Mouse (Mus musculus) lung, postnatal 10 days (tissue): ENCODE measurements around the gene Mad1l1.

Experiments
- DNase-seq: peaks from one replicate; pipeline ENCODE4 v3.0.0; 2021

Mad1l1 gene

DNA sequence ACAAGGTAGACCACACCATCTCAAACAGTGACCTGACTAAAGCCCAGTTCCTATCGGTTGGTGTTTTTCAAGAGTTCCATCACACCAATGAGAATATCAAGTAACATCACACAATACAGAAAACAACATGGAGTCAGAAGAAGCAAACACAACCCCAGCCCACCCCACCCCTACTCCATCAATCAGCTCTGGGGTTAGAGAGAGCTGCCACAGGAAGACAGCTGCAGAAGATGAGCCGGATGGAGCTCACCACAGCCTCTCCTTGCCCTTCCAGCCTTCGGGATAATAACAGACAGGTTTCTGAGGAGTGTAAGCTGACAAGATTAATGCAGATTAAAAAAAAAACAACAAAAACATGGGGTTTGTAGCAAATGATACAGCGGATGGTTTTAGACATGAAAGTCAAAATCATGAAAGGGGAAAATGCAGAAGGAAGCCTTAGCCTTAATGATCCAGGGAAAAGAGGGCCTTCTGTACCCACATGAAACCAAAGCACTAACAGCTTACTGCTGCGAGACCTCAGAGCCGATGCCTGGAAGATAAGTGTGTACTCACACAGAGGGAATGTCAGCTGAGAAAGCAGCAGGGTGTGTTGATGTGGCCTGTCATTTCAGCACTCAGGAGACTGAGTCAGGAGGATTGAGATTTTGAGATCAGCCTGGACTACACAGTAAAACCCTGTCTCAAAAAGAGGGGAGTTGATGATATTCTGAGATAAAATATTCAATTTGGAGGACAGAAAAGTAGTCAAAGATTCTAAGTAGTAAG, 110.8 kb downstream of the Mad1l1 start:
- no peak for DNase-seq

DNA sequence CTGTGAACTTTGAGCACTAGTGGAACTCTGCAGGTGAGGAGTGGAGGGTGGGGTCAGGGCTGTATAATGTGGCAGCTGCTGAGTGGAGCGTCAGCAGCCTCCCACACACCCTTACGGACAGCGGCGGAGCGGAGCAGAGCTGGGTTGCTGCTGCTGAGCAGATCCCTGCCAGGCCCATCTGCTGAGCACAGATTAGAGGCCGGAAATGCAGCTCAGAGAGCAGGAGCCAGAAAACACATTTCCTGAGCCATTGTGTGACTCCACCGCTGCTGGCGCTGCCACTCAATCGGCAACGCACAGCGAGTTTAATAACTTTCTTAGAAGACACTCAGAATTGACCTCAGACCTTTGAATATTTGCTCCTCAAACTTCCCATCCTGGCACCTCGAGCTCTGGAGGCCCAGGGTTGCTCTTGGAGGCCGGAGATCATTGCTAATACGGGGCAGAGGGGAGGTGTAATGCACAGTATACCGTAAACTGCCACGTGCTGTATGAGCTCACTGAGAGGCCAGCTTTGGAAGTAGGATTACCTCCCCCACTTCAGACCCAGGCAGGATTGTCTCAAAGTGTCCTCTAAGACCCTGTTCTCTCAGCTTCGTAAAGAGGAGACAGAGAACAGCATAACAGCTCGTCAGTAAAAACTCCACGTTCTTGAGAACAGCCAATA, 112.5 kb downstream of the Mad1l1 start:
- DNase-seq = peak; percentile 80

DNA sequence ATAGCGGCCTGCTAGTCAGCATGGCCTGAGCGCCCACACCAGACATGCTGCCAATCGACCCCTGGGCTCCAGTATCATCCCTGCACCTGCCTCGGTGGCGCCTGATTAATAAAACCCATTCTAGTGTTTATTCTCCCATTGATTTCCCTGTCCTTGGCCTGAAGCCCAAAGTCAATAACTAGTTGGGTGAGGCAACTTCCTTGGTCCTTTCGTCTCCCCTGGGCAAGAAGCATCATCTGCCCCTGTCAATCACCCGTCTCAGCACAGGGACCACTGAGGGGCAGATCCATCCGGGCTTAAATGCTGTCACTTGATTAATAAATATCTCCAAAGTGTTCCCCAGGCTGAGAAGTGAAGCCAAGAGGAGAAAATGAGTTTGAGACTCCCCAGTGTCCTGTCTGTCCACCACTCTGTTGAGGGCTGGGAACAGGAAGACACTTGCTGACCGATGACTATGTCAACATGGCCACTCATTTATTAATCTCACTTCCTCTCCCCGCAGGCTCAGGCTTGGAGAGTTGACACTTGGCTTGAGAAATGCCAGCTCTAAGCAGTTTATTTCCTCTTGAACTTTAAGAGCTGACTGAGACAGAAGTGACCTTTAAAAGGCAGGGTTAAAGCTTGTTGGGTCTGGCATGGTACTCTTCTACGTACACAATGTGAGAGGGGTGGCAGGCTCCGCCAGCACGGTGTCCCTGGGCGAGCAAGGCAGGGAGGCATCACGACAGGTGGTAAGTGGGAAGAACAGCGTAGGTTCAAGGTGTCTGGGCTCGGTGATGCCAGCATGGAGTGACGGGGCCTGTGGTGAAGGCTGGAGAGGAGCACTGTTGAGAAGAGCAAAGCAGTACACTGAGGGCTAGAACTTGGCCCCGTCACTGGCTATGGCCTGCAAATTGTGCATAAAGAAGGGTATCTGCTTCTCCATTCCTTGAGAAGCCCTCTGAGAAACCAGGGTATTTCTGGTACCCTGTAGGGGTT, 114.3 kb downstream of the Mad1l1 start:
- DNase-seq = peak; percentile 56

DNA sequence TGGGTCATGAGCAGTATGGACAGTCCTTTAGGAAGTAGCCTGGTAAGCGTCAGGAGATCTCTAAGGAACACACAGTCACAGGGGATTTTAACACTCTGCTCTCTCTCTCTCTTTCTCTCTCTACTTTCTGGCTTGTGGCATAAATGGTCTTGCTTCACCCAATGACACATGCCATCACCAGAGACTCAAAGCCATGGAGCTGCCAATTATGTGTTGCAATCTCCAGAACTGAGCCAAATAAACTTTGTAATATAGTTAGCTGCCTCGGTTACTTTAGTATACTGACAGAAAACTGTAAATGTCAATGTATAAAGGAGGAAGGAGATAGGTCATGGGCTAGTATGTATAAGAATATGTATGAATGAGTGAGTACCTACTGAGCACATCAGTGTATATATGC, 115.4 kb downstream of the Mad1l1 start:
- no peak for DNase-seq

DNA sequence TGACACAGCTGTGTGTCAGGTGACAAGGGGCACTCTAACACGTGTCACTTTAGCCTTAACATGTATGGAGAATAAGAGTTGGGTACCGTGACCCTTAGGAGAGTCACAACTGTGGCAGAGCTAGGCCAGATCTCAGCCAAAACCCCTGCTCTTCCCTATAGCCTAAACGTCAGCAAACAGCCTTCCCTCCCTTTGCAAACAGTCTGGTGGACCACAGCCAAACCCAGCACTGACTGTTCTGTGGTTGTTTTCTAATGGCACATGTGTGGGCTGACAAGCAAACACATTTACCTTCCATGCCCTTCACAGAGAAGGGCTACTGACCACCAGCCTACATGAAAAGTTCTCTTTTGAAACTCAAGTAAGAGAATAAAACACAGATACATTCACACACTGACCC, 116.9 kb downstream of the Mad1l1 start:
- no peak for DNase-seq

DNA sequence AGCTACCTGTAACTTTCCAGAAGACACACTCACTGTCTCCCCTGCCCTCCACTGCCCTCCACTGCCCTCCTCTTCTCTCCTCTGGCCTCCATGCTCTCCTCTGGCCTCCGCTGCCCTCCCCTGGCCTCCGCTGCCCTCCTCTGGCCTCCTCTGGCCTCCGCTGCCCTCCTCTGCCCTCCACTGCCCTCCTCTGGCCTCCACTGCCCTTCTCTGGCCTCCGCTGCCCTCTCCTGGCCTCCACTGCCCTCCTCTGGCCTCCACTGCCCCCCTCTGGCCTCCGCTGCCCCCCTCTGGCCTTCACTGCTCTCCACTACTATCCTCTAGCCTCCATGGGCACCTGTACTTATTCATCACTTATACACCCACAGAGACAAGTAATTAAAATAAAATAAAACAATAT, 117.3 kb downstream of the Mad1l1 start:
- no peak for DNase-seq

DNA sequence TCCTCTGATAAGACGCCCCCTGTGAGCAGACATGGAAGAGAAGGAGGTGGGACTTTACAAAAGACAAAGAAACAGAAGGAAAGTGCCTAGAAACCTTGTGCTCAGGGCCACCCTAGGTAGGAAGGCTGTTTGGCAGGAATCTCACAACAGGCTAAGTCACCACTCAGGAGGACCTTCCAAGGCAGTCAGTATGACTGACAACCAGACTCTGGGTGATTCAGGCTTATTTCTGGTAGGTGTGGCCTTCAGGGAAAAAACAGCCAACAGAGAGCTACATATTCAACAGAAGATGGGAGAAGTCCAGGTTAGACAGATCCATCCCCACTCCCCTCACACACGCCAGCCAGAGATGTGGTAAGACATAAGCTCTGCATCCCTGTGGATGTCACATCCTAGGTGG, 118.9 kb downstream of the Mad1l1 start:
- no peak for DNase-seq

DNA sequence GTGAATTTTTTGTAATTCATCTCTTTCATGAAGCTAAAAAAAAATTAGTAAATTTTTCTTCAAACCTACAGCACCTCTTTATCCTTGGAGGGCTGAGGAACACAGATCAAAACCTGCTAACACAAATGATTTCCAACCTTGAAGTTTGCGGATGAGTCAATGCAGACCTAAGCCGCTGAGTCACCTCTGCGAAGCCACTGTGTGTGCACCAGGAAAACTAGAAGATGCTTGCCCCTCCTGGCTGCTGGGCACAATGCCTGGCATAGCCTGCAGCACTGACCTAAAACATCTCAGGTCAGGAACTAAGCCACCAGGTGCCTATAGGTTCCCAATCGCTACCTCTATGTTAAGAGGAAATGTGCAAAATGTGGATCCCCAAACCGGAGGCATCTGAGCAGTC, 119.8 kb downstream of the Mad1l1 start:
- DNase-seq = no peak

DNA sequence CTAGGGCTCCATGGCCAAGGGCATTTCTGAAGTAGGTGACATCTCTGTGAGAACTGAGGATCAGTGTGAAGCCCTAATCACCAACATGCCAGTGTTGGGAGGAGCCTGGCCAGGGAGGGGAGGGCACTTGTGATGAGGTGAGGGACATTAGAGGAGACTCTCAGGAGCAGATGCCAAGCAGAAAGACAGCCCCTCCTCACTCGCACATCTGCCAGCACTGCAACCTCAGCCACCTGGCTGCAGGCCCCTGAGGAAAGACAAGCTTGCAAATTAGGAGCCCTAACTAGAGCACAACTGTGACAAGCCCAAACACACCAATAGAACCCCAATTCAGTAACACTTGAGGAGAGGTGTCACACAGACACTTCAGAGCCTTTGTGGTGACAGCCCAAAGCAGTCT, 120.2 kb downstream of the Mad1l1 start:
- no peak for DNase-seq

DNA sequence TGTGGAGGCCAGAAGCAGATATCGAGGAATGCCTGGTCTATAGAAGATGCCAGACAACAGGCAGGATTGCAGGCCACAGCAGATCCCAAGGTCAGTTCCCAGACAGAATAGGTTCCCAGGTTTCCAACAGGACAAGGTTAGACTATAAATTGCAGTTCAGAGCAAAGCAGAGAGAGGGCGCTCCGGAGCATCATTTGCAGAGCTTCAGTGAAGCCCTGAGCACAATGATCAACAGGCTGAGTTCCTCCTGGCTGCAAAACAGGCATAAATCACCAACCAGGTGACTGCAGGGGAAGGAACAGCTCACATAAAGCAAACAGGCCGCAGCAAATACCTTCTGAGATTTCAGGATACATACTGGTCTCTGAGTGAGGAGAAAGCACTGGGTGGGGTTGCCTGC, 123.6 kb downstream of the Mad1l1 start:
- DNase-seq = peak; percentile 83

DNA sequence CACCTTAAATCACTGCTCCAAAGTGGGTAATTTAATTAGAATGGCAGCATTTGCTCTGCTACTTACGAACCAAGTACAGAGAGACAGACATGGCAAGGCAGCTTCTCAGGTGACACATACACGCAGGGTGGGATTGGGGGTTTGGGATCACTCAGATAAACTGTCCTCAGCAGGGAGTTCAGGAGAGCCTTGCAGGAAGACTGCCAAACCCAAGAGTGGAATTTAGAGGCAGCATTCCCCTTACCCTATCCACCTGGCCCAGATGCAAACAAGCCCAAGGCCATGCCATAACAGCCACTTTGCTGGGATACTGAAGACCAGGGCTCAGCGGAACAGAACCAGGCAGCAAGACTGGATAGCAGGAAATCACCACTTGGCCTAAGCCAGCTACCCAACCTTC, 124.9 kb downstream of the Mad1l1 start:
- no peak for DNase-seq

DNA sequence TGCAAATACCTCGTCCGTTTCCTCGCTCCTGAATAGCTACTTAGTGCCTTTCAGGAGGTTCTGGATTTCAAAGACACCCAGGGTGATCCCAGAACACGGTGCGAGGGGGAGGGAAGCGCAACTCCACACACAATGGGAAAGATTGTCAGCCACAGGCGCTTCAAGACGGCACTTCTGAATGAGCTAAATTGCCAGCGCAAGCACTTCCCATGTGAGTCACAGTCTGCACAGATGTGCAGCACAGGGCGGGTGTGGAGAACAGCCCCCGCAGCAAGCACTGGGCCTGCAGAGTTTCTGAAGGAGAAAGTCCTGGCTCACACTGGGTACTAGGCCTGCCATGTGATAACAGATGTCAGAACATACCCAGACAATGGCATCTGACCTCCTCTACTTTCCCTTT, 127.2 kb downstream of the Mad1l1 start:
- DNase-seq = no peak

DNA sequence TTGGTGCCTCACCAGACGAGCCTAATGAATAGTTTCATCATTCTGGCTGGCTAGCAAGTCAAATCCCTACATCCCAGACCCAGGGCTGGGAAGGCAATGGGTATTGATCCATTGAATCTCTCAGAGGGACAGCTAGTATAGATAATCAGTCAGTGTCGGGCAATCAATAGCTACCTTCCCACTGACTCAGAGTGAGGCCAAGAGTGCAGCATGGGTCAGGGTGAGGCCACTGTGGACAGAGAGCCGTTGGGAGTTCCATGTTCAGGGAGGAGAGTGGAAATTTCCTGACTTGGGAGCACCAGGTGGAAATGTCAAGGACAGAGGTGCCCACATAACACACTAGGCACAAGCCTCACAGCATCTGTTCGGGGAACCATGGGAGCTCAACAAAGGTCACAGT, 129.8 kb downstream of the Mad1l1 start:
- DNase-seq = no peak

DNA sequence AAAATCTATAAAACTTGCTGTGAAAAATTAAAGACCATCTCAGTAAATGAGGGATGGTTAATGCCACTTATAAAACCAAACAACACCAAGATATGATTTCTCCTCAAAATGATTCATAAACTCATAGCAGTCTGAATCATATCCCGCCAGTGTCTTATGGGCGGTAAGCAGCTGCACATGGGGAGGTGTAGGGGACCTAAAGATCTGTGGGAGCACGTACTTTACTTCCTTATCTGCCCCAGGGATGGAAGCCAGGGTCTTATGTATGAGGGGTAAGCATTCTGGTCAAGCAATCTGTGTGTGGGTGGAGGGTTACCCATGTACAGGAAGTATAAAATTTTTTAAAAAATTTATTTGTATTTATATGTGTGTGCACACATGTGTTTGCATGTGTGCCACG, 135.0 kb downstream of the Mad1l1 start:
- DNase-seq = no peak

DNA sequence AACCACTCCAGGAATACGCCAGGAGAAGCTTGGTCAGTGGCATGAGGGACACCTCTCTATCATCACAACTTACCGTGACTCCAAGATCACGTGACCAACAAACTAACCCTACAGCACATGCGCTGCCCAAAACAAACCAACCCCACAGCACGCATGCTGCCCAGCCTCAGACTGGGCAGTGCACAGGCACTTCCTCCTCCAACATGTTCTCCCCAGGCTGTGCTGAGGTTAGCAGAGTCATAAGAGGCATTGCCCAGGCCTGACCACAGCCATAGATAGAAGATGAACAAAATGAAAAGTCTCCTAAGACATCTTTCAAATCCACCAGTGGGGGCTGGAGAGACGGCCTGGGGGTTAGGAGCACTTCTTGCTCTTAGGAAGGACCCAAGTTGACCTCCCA, 135.6 kb downstream of the Mad1l1 start:
- DNase-seq = no peak

DNA sequence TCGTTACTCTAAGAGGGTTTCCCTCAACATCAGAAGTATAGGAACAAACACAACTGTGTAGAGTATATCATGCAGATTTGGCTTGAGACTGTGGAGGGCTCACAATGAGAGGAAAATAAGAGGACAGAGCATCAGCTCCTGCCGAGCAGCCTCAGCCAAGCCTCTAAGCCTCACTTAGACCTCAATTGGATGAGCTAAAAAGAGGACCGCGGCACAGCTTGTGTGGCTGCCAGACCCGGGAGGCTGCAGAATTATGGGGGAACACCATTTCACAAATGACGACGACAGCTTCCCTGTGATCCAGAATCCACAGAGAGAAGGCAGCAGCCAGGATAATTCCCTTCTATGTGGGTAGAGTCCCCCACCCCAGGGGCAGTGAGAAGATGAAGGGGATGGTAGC, 138.0 kb downstream of the Mad1l1 start:
- DNase-seq = no peak

DNA sequence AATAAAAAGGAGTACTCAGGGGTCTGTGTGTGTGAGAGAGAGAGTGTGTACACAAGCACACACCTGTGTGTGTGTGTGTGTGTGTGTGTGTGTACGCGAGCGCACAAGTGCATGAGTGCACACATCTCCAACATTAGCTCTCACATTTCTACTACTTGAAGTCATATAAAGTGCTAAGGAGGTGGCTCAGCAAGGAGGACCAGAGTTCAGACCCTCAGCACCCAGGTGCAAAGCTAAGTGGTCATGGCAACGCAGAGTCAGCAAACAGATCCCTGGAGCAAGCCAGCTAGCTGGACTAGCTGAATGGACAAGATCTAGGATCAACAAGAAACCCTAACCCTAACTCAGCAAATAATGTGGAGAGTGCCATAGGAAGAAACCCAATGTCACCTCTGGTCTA, 139.0 kb downstream of the Mad1l1 start:
- no peak for DNase-seq

DNA sequence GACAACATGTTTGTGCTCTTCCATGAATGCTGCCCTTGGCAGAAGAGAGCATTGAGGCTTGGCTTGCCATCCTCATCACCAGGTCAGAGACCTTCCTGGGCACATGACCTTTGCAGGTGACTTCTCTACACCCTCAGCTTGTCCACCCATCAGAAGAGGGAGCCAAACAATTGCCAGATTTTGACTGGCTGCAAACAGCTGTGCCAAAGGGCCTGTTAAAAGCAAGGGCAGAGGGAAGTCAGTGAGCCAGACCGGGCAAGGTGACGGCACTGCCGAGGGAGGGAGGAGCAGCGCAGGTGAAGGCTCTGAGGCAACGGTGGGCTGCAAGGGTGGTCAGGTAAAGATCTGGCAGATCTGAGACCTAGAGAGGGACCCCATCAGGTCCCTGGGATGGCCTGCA, 141.3 kb downstream of the Mad1l1 start:
- DNase-seq = no peak

DNA sequence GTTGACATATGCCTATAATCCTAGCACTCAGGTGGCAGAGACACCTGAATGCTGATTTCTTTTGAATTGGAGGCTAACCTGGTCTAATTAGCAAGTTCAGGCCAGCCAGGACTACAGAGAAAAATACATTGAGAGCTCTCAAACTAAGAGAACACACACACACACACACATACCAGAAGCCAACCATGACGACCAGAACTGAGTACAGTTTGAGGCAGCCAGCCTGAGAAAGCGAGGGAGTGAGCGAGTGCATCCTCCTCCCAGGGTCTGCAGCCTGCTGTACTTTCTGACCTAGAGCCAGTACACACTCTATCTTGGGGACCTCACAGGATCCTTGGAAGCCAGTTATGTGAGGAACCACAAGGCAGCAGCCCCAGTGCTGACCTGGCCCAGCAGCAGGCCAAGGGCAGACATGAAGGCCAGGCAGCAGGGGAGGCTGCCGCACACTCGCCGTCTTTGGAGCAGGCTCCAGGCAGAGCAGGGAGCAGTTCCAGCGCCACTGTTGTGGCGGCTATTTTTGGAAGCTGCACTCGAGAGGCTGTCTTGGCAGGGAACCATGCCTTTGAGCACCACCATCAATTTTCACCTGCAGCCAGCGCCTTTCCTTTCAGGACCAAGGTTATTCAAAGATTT, 143.2 kb downstream of the Mad1l1 start:
- peak; percentile 19 for DNase-seq

DNA sequence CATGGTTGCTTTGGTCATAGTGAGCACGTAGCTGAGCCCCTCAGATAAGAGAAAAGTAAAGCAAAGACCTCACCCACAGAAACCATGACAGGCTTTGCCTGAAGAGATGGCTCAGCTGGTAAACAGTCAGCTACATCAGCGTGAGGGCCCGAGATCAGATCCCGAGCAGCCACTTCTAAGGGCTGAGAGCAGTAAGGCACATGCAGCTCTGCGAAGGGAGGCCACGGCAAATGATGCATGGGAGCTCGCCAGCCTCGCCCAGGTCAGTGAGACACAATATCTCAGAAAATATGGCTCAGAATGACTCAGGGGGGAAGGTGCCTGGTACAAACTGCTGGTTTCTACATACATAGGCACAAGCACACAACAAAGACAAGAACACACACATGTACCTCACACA, 143.8 kb downstream of the Mad1l1 start:
- no peak for DNase-seq

DNA sequence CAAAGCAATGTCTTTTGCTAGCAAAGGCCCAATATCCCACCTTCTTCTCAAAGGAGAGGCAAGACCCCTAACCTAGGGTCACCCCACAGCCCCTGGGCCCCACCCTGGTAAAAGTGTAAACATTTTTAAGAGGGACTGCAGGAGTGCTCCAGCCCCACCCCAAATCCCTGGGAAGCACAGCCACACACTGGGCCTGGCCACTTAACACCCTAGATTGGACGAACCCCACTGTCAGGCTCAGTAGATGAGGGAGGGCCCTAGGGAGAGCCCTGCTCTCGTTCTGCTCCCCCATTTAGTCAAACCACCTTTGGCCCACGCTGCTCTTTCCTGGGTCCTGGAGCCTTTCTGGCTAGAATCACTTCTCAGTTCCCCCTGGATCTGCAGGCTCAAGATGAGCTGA, 145.0 kb downstream of the Mad1l1 start:
- DNase-seq = no peak

DNA sequence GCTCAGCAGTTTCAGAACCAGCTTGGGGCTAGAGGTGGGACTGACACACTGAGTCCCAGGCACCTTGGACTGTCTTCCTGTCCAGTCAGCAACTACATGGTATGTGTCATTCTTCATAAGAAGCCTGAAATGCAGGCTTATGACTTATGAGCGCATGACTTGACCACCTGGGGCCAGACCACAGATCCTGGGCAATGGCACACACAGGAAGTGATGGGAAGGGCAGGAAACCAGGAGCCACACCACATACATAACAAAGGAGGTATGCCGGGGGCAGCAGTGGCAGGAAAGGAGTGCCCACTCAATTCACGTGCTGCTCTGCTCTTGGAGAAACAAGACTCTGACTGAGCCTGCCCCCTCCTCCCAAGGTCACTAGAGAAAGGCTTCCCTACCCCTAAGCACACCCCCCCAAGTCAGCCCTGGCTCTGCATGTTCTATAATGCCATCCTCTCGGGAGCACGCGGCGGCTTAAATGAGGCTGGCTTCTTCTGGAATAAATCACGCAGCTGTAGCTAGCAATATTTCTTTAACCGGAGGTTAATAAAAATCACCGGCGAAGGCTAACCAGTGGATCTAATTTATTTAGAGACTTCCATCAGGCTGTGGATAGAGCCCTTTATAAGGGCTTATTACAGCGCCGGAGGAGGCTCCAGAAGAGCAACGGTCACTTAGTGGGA, 146.4 kb downstream of the Mad1l1 start:
- DNase-seq = no peak

DNA sequence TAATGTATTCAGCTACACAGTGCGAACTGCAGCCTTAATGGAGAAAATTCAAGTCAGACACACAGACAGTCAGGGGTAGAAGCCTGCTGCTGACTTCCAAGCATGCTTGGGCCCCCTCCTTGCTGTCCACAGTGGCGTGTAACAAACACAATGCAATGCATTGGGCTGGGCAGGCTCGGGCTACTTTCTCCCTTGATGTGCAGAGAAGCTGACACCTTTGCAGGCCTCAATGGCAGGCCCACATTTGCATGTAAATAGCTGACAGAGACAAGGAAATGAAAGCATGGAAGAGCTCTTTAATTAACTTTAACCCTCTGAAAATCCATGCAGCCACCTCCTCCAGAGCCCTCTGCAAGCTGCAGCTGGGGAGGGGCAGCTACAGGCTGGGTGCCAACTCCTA, 147.3 kb downstream of the Mad1l1 start:
- no peak for DNase-seq
